Mouse (Mus musculus) neural tube, embryonic 13.5 days (tissue): ENCODE measurements around the gene Ccser1. TPM values are rescaled to one million over a fixed set of nuclear protein-coding genes. Genes with fewer than 3 reads are reported as not detected.

Source experiments
- ATAC-seq: fragments of 200-750 bp; cut with Nextera tagmentation; 2 replicates; pipeline ENCODE4 v1.8.0; 2017; ENCODE audit warnings: low read depth, mild to moderate bottlenecking, moderate TSS enrichment, moderate library complexity
- H3K27ac ChIP-seq: fragments of 300-500 bp; sonication (generic); replicated peaks from 2 replicates; pipeline ENCODE4 v1.5.1; 2015; ENCODE audit warnings: moderate library complexity, mild to moderate bottlenecking, inconsistent platforms
- H3K27me3 ChIP-seq: fragments of 300-500 bp; sonication (generic); 2 replicates; pipeline ENCODE4 v1.6.1; 2015; ENCODE audit warnings: mild to moderate bottlenecking, inconsistent platforms
- H3K36me3 ChIP-seq: fragments of 300-500 bp; sonication (generic); 2 replicates; pipeline ENCODE4 v1.6.1; 2015; ENCODE audit warnings: mild to moderate bottlenecking, inconsistent platforms
- H3K4me1 ChIP-seq: fragments of 300-500 bp; sonication (generic); replicated peaks from 2 replicates; pipeline ENCODE4 v1.6.1; 2015; ENCODE audit warnings: inconsistent platforms
- H3K4me2 ChIP-seq: fragments of 300-500 bp; sonication (generic); 2 replicates; pipeline ENCODE4 v1.6.1; 2015; ENCODE audit warnings: inconsistent platforms, mild to moderate bottlenecking, moderate library complexity
- H3K4me3 ChIP-seq: fragments of 300-500 bp; sonication (generic); 2 replicates; pipeline ENCODE4 v1.5.1; 2015; ENCODE audit warnings: mild to moderate bottlenecking, inconsistent platforms
- H3K9ac ChIP-seq: fragments of 300-500 bp; sonication (generic); 2 replicates; pipeline ENCODE4 v1.6.1; 2015; ENCODE audit warnings: moderate library complexity, mild to moderate bottlenecking, inconsistent platforms
- H3K9me3 ChIP-seq: fragments of 300-500 bp; sonication (generic); 2 replicates; pipeline ENCODE4 v1.6.1; 2016; ENCODE audit warnings: inconsistent platforms
- WGBS: fragments of 180-500 bp; shearing (Covaris S2); methylation state at CpG from one replicate; pipeline ENCODE4 v1.1.7; 2015; 5-methylcytosine and 5-hydroxymethylcytosine counted together
- polyA plus RNA-seq: library from polyadenylated mRNA; unstranded; fragments of >200 nt; fragmentation: Nextera tagmentation; extraction: Ambion mirVana; gene quantifications from 2 replicates; pipeline ENCODE4 v1.2.1, GENCODE M21; 2015

The Ccser1 gene
- polyA plus RNA-seq, 1 experiment from 2014 or later = 23.1 TPM

GRCm38 (mm10) chr6:61382526-61382925 is 202.4 kb downstream of the Ccser1 start:
- WGBS = 27% methylated on average over 3 of the region's 3 CpGs
- H3K4me1 ChIP-seq = peaks cover 7% of the 10 kb centered on the region; the same call in 1 of the 2 replicates
- no peaks in the 10 kb centered on the region for H3K9me3 ChIP-seq
- H3K9ac ChIP-seq = no peak overlapping the region
- ATAC-seq = peak; percentile 80
- no peaks in the 10 kb centered on the region for H3K36me3 ChIP-seq
- no peak overlapping the region for H3K4me3 ChIP-seq
- H3K27me3 ChIP-seq = no peaks in the 10 kb centered on the region
- no peak overlapping the region for H3K4me2 ChIP-seq
- H3K27ac ChIP-seq = no peak overlapping the region

GRCm38 (mm10) chr6:61382991-61383390 is 202.9 kb downstream of the Ccser1 start:
- Histone ChIP-seq H3K4me3 (no peak overlapping the region), H3K4me1 (peaks cover 7% of the 10 kb centered on the region; the same call in 1 of the 2 replicates), H3K36me3 (no peaks in the 10 kb centered on the region), H3K9me3 (no peaks in the 10 kb centered on the region), H3K27ac (peak overlapping the region; percentile 28; the same call in 1 of the 2 replicates), H3K27me3 (no peaks in the 10 kb centered on the region), H3K4me2 (no peak overlapping the region), H3K9ac (no peak overlapping the region)
- WGBS = 40% methylated on average over 3 of the region's 3 CpGs
- peak; percentile 76 for ATAC-seq

GRCm38 (mm10) chr6:61387046-61387445 is 206.9 kb downstream of the Ccser1 start:
- Histone ChIP-seq H3K4me1 (peaks cover 7% of the 10 kb centered on the region; the same call in 1 of the 2 replicates), H3K27me3 (no peaks in the 10 kb centered on the region), H3K4me2 (no peak overlapping the region), H3K9me3 (no peaks in the 10 kb centered on the region), H3K4me3 (no peak overlapping the region), H3K36me3 (no peaks in the 10 kb centered on the region), H3K9ac (no peak overlapping the region), H3K27ac (no peak overlapping the region)
- ATAC-seq = no peak
- 70% methylated on average over 1 of the region's 1 CpGs for WGBS

- no peaks in the 10 kb centered on the region for H3K9me3 ChIP-seq
- no peak overlapping the region for H3K4me3 ChIP-seq
- no peak for ATAC-seq
- H3K9ac ChIP-seq = no peak overlapping the region
- H3K36me3 ChIP-seq = no peaks in the 10 kb centered on the region
- no peaks in the 10 kb centered on the region for H3K27me3 ChIP-seq
- no peak overlapping the region for H3K27ac ChIP-seq
- H3K4me1 ChIP-seq = 0 out of 2 replicates have a peak, but pooled peaks cover 8% of the 10 kb centered on the region
- no peak overlapping the region for H3K4me2 ChIP-seq
- WGBS = 85% methylated on average over 2 of the region's 2 CpGs
These were observed 247.4 kb downstream of the Ccser1 start for GRCm38 (mm10) chr6:61427490-61427889.

- no peak for ATAC-seq
- Histone ChIP-seq H3K36me3 (no peaks in the 10 kb centered on the region), H3K9me3 (no peaks in the 10 kb centered on the region), H3K4me3 (no peak overlapping the region), H3K4me1 (0 out of 2 replicates have a peak, but pooled peaks cover 8% of the 10 kb centered on the region), H3K9ac (no peak overlapping the region), H3K27me3 (no peaks in the 10 kb centered on the region), H3K27ac (peak overlapping the region; percentile 35; the same call in 1 of the 2 replicates), H3K4me2 (no peak overlapping the region)
- 23% methylated on average over 5 of the region's 5 CpGs for WGBS
These were observed 251.0 kb downstream of the Ccser1 start for GRCm38 (mm10) chr6:61430881-61431725.

GRCm38 (mm10) chr6:61431726-61431984 is 251.5 kb downstream of the Ccser1 start:
- 0 out of 2 replicates have a peak, but pooled peaks cover 8% of the 10 kb centered on the region for H3K4me1 ChIP-seq
- H3K9ac ChIP-seq = no peak overlapping the region
- no peaks in the 10 kb centered on the region for H3K27me3 ChIP-seq
- H3K36me3 ChIP-seq = no peaks in the 10 kb centered on the region
- H3K4me2 ChIP-seq = no peak overlapping the region
- no peak overlapping the region for H3K27ac ChIP-seq
- no peak for ATAC-seq
- H3K9me3 ChIP-seq = no peaks in the 10 kb centered on the region
- 81% methylated on average over 2 of the region's 2 CpGs for WGBS
- H3K4me3 ChIP-seq = no peak overlapping the region

- no peak overlapping the region for H3K4me3 ChIP-seq
- no peak overlapping the region for H3K27ac ChIP-seq
- H3K27me3 ChIP-seq = no peaks in the 10 kb centered on the region
- H3K36me3 ChIP-seq = no peaks in the 10 kb centered on the region
- ATAC-seq = no peak
- H3K4me2 ChIP-seq = no peak overlapping the region
- H3K4me1 ChIP-seq = 0 out of 2 replicates have a peak, but pooled peaks cover 8% of the 10 kb centered on the region
- no peak overlapping the region for H3K9ac ChIP-seq
- H3K9me3 ChIP-seq = no peaks in the 10 kb centered on the region
- WGBS = 79% methylated on average over 3 of the region's 3 CpGs
These were observed 252.0 kb downstream of the Ccser1 start for GRCm38 (mm10) chr6:61432167-61432566.

GRCm38 (mm10) chr6:61432703-61433102 is 252.6 kb downstream of the Ccser1 start:
- H3K9me3 ChIP-seq = no peaks in the 10 kb centered on the region
- no peak overlapping the region for H3K4me2 ChIP-seq
- WGBS = 64% methylated on average over 3 of the region's 3 CpGs
- H3K27ac ChIP-seq = no peak overlapping the region
- H3K4me1 ChIP-seq = 0 out of 2 replicates have a peak, but pooled peaks cover 8% of the 10 kb centered on the region
- H3K36me3 ChIP-seq = no peaks in the 10 kb centered on the region
- ATAC-seq = no peak
- H3K9ac ChIP-seq = no peak overlapping the region
- H3K4me3 ChIP-seq = no peak overlapping the region
- H3K27me3 ChIP-seq = no peaks in the 10 kb centered on the region

GRCm38 (mm10) chr6:61438165-61438564 is 258.0 kb downstream of the Ccser1 start:
- H3K4me1 ChIP-seq = no peaks in the 10 kb centered on the region
- ATAC-seq = no peak
- H3K4me3 ChIP-seq = no peak overlapping the region
- H3K27me3 ChIP-seq = no peaks in the 10 kb centered on the region
- H3K9me3 ChIP-seq = no peaks in the 10 kb centered on the region
- H3K27ac ChIP-seq = no peak overlapping the region
- H3K36me3 ChIP-seq = no peaks in the 10 kb centered on the region
- no peak overlapping the region for H3K9ac ChIP-seq
- H3K4me2 ChIP-seq = no peak overlapping the region

- Histone ChIP-seq H3K9ac (no peak overlapping the region), H3K9me3 (peaks cover under 1% of the 10 kb centered on the region; the same call in 1 of the 2 replicates), H3K4me2 (no peak overlapping the region), H3K27me3 (no peaks in the 10 kb centered on the region), H3K27ac (no peak overlapping the region), H3K36me3 (no peaks in the 10 kb centered on the region), H3K4me1 (no peaks in the 10 kb centered on the region), H3K4me3 (no peak overlapping the region)
- WGBS = 44% methylated on average over 2 of the region's 2 CpGs
- ATAC-seq = no peak
These were observed 291.4 kb downstream of the Ccser1 start for GRCm38 (mm10) chr6:61471371-61472152.

GRCm38 (mm10) chr6:61485336-61485735 is 305.2 kb downstream of the Ccser1 start:
- WGBS = 64% methylated on average over 3 of the region's 3 CpGs
- H3K9me3 ChIP-seq = no peaks in the 10 kb centered on the region

More at GRCm38 (mm10) chr6:61485336-61485735, 305.2 kb downstream of the Ccser1 start:
- H3K27me3 ChIP-seq = no peaks in the 10 kb centered on the region
- H3K9ac ChIP-seq = no peak overlapping the region
- no peaks in the 10 kb centered on the region for H3K36me3 ChIP-seq
- no peak overlapping the region for H3K4me2 ChIP-seq
- no peak overlapping the region for H3K4me3 ChIP-seq
- H3K4me1 ChIP-seq = no peaks in the 10 kb centered on the region
- H3K27ac ChIP-seq = no peak overlapping the region
- ATAC-seq = no peak
